Mouse (Mus musculus) NIH3T3 (cell line): ENCODE results near the gene Rgs7bp.

Experiments used
- DNase-seq: peaks from one replicate; pipeline ENCODE4 v3.0.0-alpha.2; 2012; ENCODE audit warnings: low read depth

Gene Rgs7bp

GRCm38 (mm10) chr13:105054181-105054940 lies at the start of gene Rgs7bp:
TSS of gene Rgs7bp (minus strand) at chr13:105054930.
- DNase-seq, result no peak

- DNase-seq, result no peak
Observed at GRCm38 (mm10) chr13:105104385-105104784, 49.7 kb upstream of the Rgs7bp start.

GRCm38 (mm10) chr13:105100705-105101104 lies 46.0 kb upstream of the Rgs7bp start:
- DNase-seq, result no peak

GRCm38 (mm10) chr13:105096316-105096715 lies 41.6 kb upstream of the Rgs7bp start:
- DNase-seq, result no peak

- no peak for DNase-seq
Observed at GRCm38 (mm10) chr13:105089276-105089675, 34.5 kb upstream of the Rgs7bp start.

- DNase-seq, result no peak
Observed at GRCm38 (mm10) chr13:105081862-105082261, 27.1 kb upstream of the Rgs7bp start, which contains the start of gene 4933425L06Rik. TSS of gene 4933425L06Rik (plus strand) at chr13:105082122.

GRCm38 (mm10) chr13:105066890-105067845 lies 12.4 kb upstream of the Rgs7bp start:
- DNase-seq, result peak; percentile 4

- DNase-seq, result no peak
Observed at GRCm38 (mm10) chr13:105066119-105066518, 11.4 kb upstream of the Rgs7bp start.

GRCm38 (mm10) chr13:105055374-105055773 lies 644 bp upstream of the Rgs7bp start:
- no peak for DNase-seq

GRCm38 (mm10) chr13:105054941-105055309 lies 195 bp upstream of the Rgs7bp start:
- no peak for DNase-seq

GRCm38 (mm10) chr13:105053618-105054017 lies 1.1 kb downstream of the Rgs7bp start:
- no peak for DNase-seq

GRCm38 (mm10) chr13:105051432-105051831 lies 3.3 kb downstream of the Rgs7bp start:
- no peak for DNase-seq

GRCm38 (mm10) chr13:105048662-105049061 lies 6.1 kb downstream of the Rgs7bp start:
- DNase-seq, result no peak

- DNase-seq, result no peak
Observed at GRCm38 (mm10) chr13:105047377-105047776, 7.4 kb downstream of the Rgs7bp start.

GRCm38 (mm10) chr13:105043882-105044281 lies 10.8 kb downstream of the Rgs7bp start:
- no peak for DNase-seq

GRCm38 (mm10) chr13:105038334-105038733 lies 16.4 kb downstream of the Rgs7bp start:
- no peak for DNase-seq

GRCm38 (mm10) chr13:105037816-105038215 lies 16.9 kb downstream of the Rgs7bp start:
- no peak for DNase-seq

- no peak for DNase-seq
Observed at GRCm38 (mm10) chr13:105031882-105032281, 22.8 kb downstream of the Rgs7bp start.

- no peak for DNase-seq
Observed at GRCm38 (mm10) chr13:105028276-105028675, 26.5 kb downstream of the Rgs7bp start.

- no peak for DNase-seq
Observed at GRCm38 (mm10) chr13:105016577-105016976, 38.2 kb downstream of the Rgs7bp start.

- DNase-seq, result no peak
Observed at GRCm38 (mm10) chr13:105015710-105016404, 38.9 kb downstream of the Rgs7bp start.

GRCm38 (mm10) chr13:105011300-105011699 lies 43.4 kb downstream of the Rgs7bp start:
- DNase-seq, result no peak
